Mouse (Mus musculus): ENCODE results near the gene Nfkbie. TPM values are rescaled to one million over a fixed set of nuclear protein-coding genes. Genes with fewer than 3 reads are reported as not detected.

Gene Nfkbie
- polyA plus RNA-seq, 1 experiment from 2014 or later, result 9.5 TPM

GRCm38 (mm10) chr17:45517549-45518215, 37.8 kb upstream of the Nfkbie start:
- DNase-seq (ENCODE audit: low read depth, low spot score), result no peak
- in situ Hi-C loops (cut with MboI; ENCODE audit: low pct_unique_long_range_greater_than_20kb), result no loop called here
- H3K27me3 ChIP-seq, result no peaks in the 10 kb centered on the region
- CTCF ChIA-PET, result interaction anchor here (1.2 to 2.2 kb wide), 3 partner anchors 11 to 36 kb away, joined by 4 to 10 read pairs (median 6); partner anchors contain the start of gene Aars2
- TF ChIP-seq CTCF (IDR thresholded peaks at IDR 0.05), result no peak
- no peak for ATAC-seq
- POLR2A ChIA-PET, result interaction anchor here (1.8 kb wide), 1 partner anchor 11 kb away, joined by 10 read pairs; the partner anchor contains the start of gene Aars2

- no peak for TF ChIP-seq CTCF (IDR thresholded peaks at IDR 0.05)
- no peak for ATAC-seq
- H3K27me3 ChIP-seq, result no peaks in the 10 kb centered on the region
- no peak for DNase-seq (ENCODE audit: low read depth, low spot score)
- POLR2A ChIA-PET, result interaction anchor here (1.1 kb wide), 1 partner anchor 39 kb away, joined by 4 read pairs; no protein-coding TSS in a partner anchor
- CTCF ChIA-PET, result interaction anchor here (2.2 kb wide), 1 partner anchor 32 kb away, joined by 6 read pairs; no protein-coding TSS in a partner anchor
- in situ Hi-C loops (cut with MboI; ENCODE audit: low pct_unique_long_range_greater_than_20kb), result no loop called here
Measured at GRCm38 (mm10) chr17:45518766-45519475, 36.6 kb upstream of the Nfkbie start.

- ATAC-seq (no peak), DNase-seq (ENCODE audit: low read depth, low spot score) (no peak)
- ChIA-PET CTCF (interaction anchor here (1.0 kb wide), 1 partner anchor 35 kb away, joined by 3 read pairs; the partner anchor contains the start of gene Nfkbie), POLR2A (no interaction called here)
- no peak for TF ChIP-seq CTCF (IDR thresholded peaks at IDR 0.05)
- no peaks in the 10 kb centered on the region for H3K27me3 ChIP-seq
- in situ Hi-C loops (cut with MboI; ENCODE audit: low pct_unique_long_range_greater_than_20kb), result no loop called here
Measured at GRCm38 (mm10) chr17:45520136-45520535, 35.4 kb upstream of the Nfkbie start.

- no peak for DNase-seq (ENCODE audit: low read depth, low spot score)
- ChIA-PET CTCF (interaction anchor here (1.1 kb wide), 1 partner anchor 25 kb away, joined by 3 read pairs; no protein-coding TSS in a partner anchor), POLR2A (interaction anchor here (0.8 kb wide), 1 partner anchor 14 kb away, joined by 4 read pairs; no protein-coding TSS in a partner anchor)
- H3K27me3 ChIP-seq, result peaks cover 9% of the 10 kb centered on the region
- no peak for TF ChIP-seq CTCF (IDR thresholded peaks at IDR 0.05)
- no peak for ATAC-seq
- in situ Hi-C loops (cut with MboI; ENCODE audit: low pct_unique_long_range_greater_than_20kb), result no loop called here
Measured at GRCm38 (mm10) chr17:45523263-45523662, 32.2 kb upstream of the Nfkbie start, which contains the start of gene Tcte1. Gene Tcte1 (plus strand): TSS chr17:45523434.

GRCm38 (mm10) chr17:45524961-45525360, 30.5 kb upstream of the Nfkbie start:
- CTCF ChIA-PET, result interaction anchor here (0.9 to 1.6 kb wide), 3 partner anchors 9 to 27 kb away, joined by 3 to 4 read pairs (median 3); no protein-coding TSS in a partner anchor
- no peak for TF ChIP-seq CTCF (IDR thresholded peaks at IDR 0.05)
- ATAC-seq, result no peak
- H3K27me3 ChIP-seq, result peaks cover 21% of the 10 kb centered on the region
- in situ Hi-C loops (cut with MboI; ENCODE audit: low pct_unique_long_range_greater_than_20kb), result no loop called here
- DNase-seq (ENCODE audit: low read depth, low spot score), result no peak
- POLR2A ChIA-PET, result no interaction called here

- in situ Hi-C loops (cut with MboI; ENCODE audit: low pct_unique_long_range_greater_than_20kb), result no loop called here
- ATAC-seq (no peak), DNase-seq (ENCODE audit: low read depth, low spot score) (no peak)
- ChIA-PET CTCF (interaction anchor here (1.1 kb wide), 1 partner anchor 10 kb away, joined by 3 read pairs; no protein-coding TSS in a partner anchor), POLR2A (no interaction called here)
- H3K27me3 ChIP-seq, result peaks cover 34% of the 10 kb centered on the region
- no peak for TF ChIP-seq CTCF (IDR thresholded peaks at IDR 0.05)
Measured at GRCm38 (mm10) chr17:45526571-45526970, 28.9 kb upstream of the Nfkbie start.

GRCm38 (mm10) chr17:45530346-45530782, 25.1 kb upstream of the Nfkbie start:
- DNase-seq (ENCODE audit: low read depth, low spot score), result no peak
- POLR2A ChIA-PET, result no interaction called here
- no peak for ATAC-seq
- TF ChIP-seq CTCF (IDR thresholded peaks at IDR 0.05), result no peak
- in situ Hi-C loops (cut with MboI; ENCODE audit: low pct_unique_long_range_greater_than_20kb), result no loop called here
- CTCF ChIA-PET, result no interaction called here
- H3K27me3 ChIP-seq, result peaks cover 48% of the 10 kb centered on the region

GRCm38 (mm10) chr17:45532896-45533295, 22.6 kb upstream of the Nfkbie start:
- ChIA-PET CTCF (interaction anchor here (1.2 to 1.4 kb wide), 2 partner anchors 15 to 17 kb away, joined by 3 read pairs; no protein-coding TSS in a partner anchor), POLR2A (interaction anchor here (0.6 kb wide), 1 partner anchor 500 kb away, joined by 4 read pairs; no protein-coding TSS in a partner anchor)
- no peak for TF ChIP-seq CTCF (IDR thresholded peaks at IDR 0.05)
- ATAC-seq (no peak), DNase-seq (ENCODE audit: low read depth, low spot score) (no peak)
- peaks cover 40% of the 10 kb centered on the region for H3K27me3 ChIP-seq
- in situ Hi-C loops (cut with MboI; ENCODE audit: low pct_unique_long_range_greater_than_20kb), result no loop called here

GRCm38 (mm10) chr17:45536264-45536663, 19.2 kb upstream of the Nfkbie start:
- ATAC-seq, result no peak

GRCm38 (mm10) chr17:45538394-45538793, 17.1 kb upstream of the Nfkbie start:
- H3K27me3 ChIP-seq, result peaks cover 18% of the 10 kb centered on the region
- ChIA-PET CTCF (interaction anchor here (0.6 to 1.0 kb wide), 2 partner anchors 9 to 22 kb away, joined by 3 to 5 read pairs; no protein-coding TSS in a partner anchor), POLR2A (no interaction called here)
- in situ Hi-C loops (cut with MboI; ENCODE audit: low pct_unique_long_range_greater_than_20kb), result no loop called here
- DNase-seq (ENCODE audit: low read depth, low spot score), result no peak
- ATAC-seq, result no peak
- TF ChIP-seq CTCF (IDR thresholded peaks at IDR 0.05), result no peak

More at GRCm38 (mm10) chr17:45536264-45536663, 19.2 kb upstream of the Nfkbie start:
- in situ Hi-C loops (cut with MboI; ENCODE audit: low pct_unique_long_range_greater_than_20kb), result no loop called here
- peaks cover 26% of the 10 kb centered on the region for H3K27me3 ChIP-seq
- no peak for DNase-seq (ENCODE audit: low read depth, low spot score)
- CTCF ChIA-PET, result no interaction called here
- POLR2A ChIA-PET, result no interaction called here
- TF ChIP-seq CTCF (IDR thresholded peaks at IDR 0.05), result no peak

Measured in Patski (cell line).